Mouse (Mus musculus) CH12.LX (cell line): ENCODE results near the gene Gm26938. TPM values are rescaled to one million over a fixed set of nuclear protein-coding genes. Genes with fewer than 3 reads are reported as not detected.
A peak's percentile ranks its signal among the peaks of the same experiment; 100 is the strongest.

Source experiments
- DNase-seq: peaks from one replicate; pipeline ENCODE4 v3.0.0-alpha.2; 2013; ENCODE audit errors: extremely low read depth
- H3K27ac ChIP-seq: 2 replicates; pipeline ENCODE4 v1.5.1; 2012; ENCODE audit warnings: low read depth, mild to moderate bottlenecking, control low read depth, moderate library complexity; ENCODE audit not compliant: insufficient read depth
- H3K27me3 ChIP-seq: replicated peaks from 2 replicates; pipeline ENCODE3; 2012; ENCODE audit warnings: inconsistent platforms
- H3K36me3 ChIP-seq, 2 experiments: replicated peaks in 1 of 2; 2 replicates each; pipeline versions ENCODE3 to v1.6.1; 2012; ENCODE audit warnings: inconsistent platforms in 1 of 2, low read length in 1 of 2, mild to moderate bottlenecking in 1 of 2, mixed read lengths in 1 of 2, moderate library complexity in 1 of 2; ENCODE audit not compliant: control insufficient read depth in 1 of 2, insufficient read depth in 1 of 2
- H3K4me1 ChIP-seq, 2 experiments: 2 replicates each; pipeline ENCODE4 v1.6.1; 2012; ENCODE audit warnings: inconsistent platforms in 1 of 2, moderate library complexity in 1 of 2; ENCODE audit not compliant: insufficient read depth in 2 of 2, control insufficient read depth in 1 of 2
- H3K4me2 ChIP-seq: 2 replicates; pipeline ENCODE4 v1.6.1; 2012; ENCODE audit warnings: low read depth, mild to moderate bottlenecking, control low read depth; ENCODE audit not compliant: poor library complexity, insufficient read depth, severe bottlenecking
- H3K4me3 ChIP-seq, 3 experiments: fragments of 150-350 bp in 1 of 3; sonication (generic) in 1 of 3; replicated peaks in 1 of 3; 2 replicates each; pipeline versions ENCODE3 to v1.5.1; 2011 to 2012; ENCODE audit warnings: low read depth in 2 of 3, low read length in 2 of 3, mild to moderate bottlenecking in 2 of 3, moderate library complexity in 2 of 3, control low read depth in 1 of 3, improper control_type of control experiment in 1 of 3, inconsistent platforms in 1 of 3, mixed read lengths in 1 of 3; ENCODE audit not compliant: poor library complexity in 1 of 3
- H3K79me2 ChIP-seq: replicated peaks from 2 replicates; pipeline ENCODE4 v1.6.1; 2012; ENCODE audit warnings: mild to moderate bottlenecking, moderate library complexity; ENCODE audit not compliant: control insufficient read depth, poor library complexity, insufficient read depth, severe bottlenecking; ENCODE audit errors: extremely low read depth
- H3K9ac ChIP-seq: 2 replicates; pipeline ENCODE4 v1.6.1; 2012; ENCODE audit warnings: low read depth, mild to moderate bottlenecking, control low read depth, moderate library complexity; ENCODE audit not compliant: insufficient read depth
- H3K9me3 ChIP-seq: replicated peaks from 2 replicates; pipeline ENCODE3; 2012; ENCODE audit warnings: low read length, inconsistent platforms, mixed read lengths
- CHD1 ChIP-seq: IDR thresholded peaks from 2 replicates; pipeline ENCODE4 v1.6.1; 2012; ENCODE audit warnings: low read depth, low read length, improper control_type of control experiment, inconsistent platforms
- CHD2 ChIP-seq: IDR thresholded peaks from 2 replicates; pipeline ENCODE4 v1.6.1; 2011; ENCODE audit warnings: low read length, improper control_type of control experiment
- CTCF ChIP-seq, 2 experiments: IDR thresholded peaks in 1 of 2; conservative IDR thresholded peaks in 1 of 2; 2 replicates each; pipeline ENCODE4 v1.5.1; 2011 to 2012; ENCODE audit warnings: low read depth in 2 of 2, low read length in 2 of 2, improper control_type of control experiment in 1 of 2, inconsistent platforms in 1 of 2, mild to moderate bottlenecking in 1 of 2, moderate library complexity in 1 of 2
- GABPA ChIP-seq: IDR thresholded peaks from 2 replicates; pipeline ENCODE4 v1.6.1; 2012; ENCODE audit warnings: low read depth, low read length, improper control_type of control experiment, inconsistent platforms; ENCODE audit not compliant: insufficient replicate concordance
- MAFK ChIP-seq: IDR thresholded peaks from 2 replicates; pipeline ENCODE4 v1.6.1; 2011; ENCODE audit warnings: low read length, improper control_type of control experiment; ENCODE audit not compliant: insufficient replicate concordance
- MAX ChIP-seq: IDR thresholded peaks from 2 replicates; pipeline ENCODE4 v1.6.1; 2011; ENCODE audit warnings: low read length, improper control_type of control experiment
- MAZ ChIP-seq: IDR thresholded peaks from 2 replicates; pipeline ENCODE4 v1.6.1; 2012; ENCODE audit warnings: low read depth, mild to moderate bottlenecking, inconsistent platforms, low read length, improper control_type of control experiment, moderate library complexity
- POLR2A ChIP-seq: IDR thresholded peaks from 2 replicates; pipeline ENCODE4 v1.6.1; 2011; ENCODE audit warnings: low read depth, mild to moderate bottlenecking, improper control_type of control experiment, low read length
- POLR2AphosphoS2 ChIP-seq: IDR thresholded peaks from 2 replicates; pipeline ENCODE4 v1.6.1; 2011; ENCODE audit warnings: low read depth, low read length, improper control_type of control experiment
- SIN3A ChIP-seq: IDR thresholded peaks from 2 replicates; pipeline ENCODE4 v1.6.1; 2012; ENCODE audit warnings: low read length, improper control_type of control experiment, inconsistent platforms
- USF1 ChIP-seq: IDR thresholded peaks from 2 replicates; pipeline ENCODE4 v1.6.1; 2014; ENCODE audit warnings: low read depth, mild to moderate bottlenecking, inconsistent platforms, low read length, improper control_type of control experiment
- USF2 ChIP-seq: conservative IDR thresholded peaks from 2 replicates; pipeline ENCODE4 v1.6.1; 2011; ENCODE audit warnings: low read depth, low read length, improper control_type of control experiment
- ZC3H11A ChIP-seq: IDR thresholded peaks from 2 replicates; pipeline ENCODE4 v1.6.1; 2012; ENCODE audit warnings: low read depth, mild to moderate bottlenecking, inconsistent platforms, low read length, improper control_type of control experiment
- ZKSCAN1 ChIP-seq: IDR thresholded peaks from 2 replicates; pipeline ENCODE4 v1.6.1; 2012; ENCODE audit warnings: low read depth, inconsistent platforms, low read length, improper control_type of control experiment, borderline replicate concordance
- ZMIZ1 ChIP-seq: IDR thresholded peaks from 2 replicates; pipeline ENCODE4 v1.6.1; 2012; ENCODE audit warnings: low read depth, mild to moderate bottlenecking, inconsistent platforms, low read length, improper control_type of control experiment
- ZNF384 ChIP-seq: IDR thresholded peaks from 2 replicates; pipeline ENCODE4 v1.6.1; 2012; ENCODE audit warnings: low read depth, low read length, improper control_type of control experiment, inconsistent platforms
- dilution Hi-C: fragments of 300-500 bp; cut with MboI; formaldehyde crosslinking; loops from 2 replicates; pipeline ENCODE4 v1.14.3; 2020; ENCODE audit warnings: low sequenced_read_pairs; ENCODE audit not compliant: extremely low pct_unique_long_range_greater_than_20kb, extremely low pct_ligation_motif_present
- in situ Hi-C: fragments of 300-500 bp; cut with MboI; formaldehyde crosslinking; loops from 3 replicates; pipeline ENCODE4 v1.14.3; 2019; ENCODE audit warnings: low sequenced_read_pairs, low pct_ligation_motif_present, low pct_unique_long_range_greater_than_20kb, mixed read lengths
- polyA plus RNA-seq: library from polyadenylated mRNA; unstranded; fragments of >175 nt; gene quantifications from 2 replicates; pipeline ENCODE4 v1.2.1, GENCODE M21; 2012; ENCODE audit warnings: low read depth; ENCODE audit not compliant: insufficient read length
- total RNA-seq, 2 experiments: library from RNA; depleted of rRNA; stranded (reverse); fragments of 300-350 nt in 1 of 2; fragments of >200 nt in 1 of 2; gene quantifications; 2 replicates each; pipeline ENCODE4 v1.2.3; 2012 to 2014

Gene Gm26938
- total and polyA plus RNA-seq, 3 experiments = not detected

GRCm38 (mm10) chr5:139829384-139829783 is 3.2 kb upstream of the Gm26938 start:
- no peak overlapping the region for H3K4me2 ChIP-seq
- TF ChIP-seq MAZ (no peak), POLR2A (no peak), CHD2 (no peak), SIN3A (no peak), CHD1 (no peak), MAFK (no peak), POLR2AphosphoS2 (no peak), USF1 (no peak), ZMIZ1 (no peak), CTCF (conservative IDR thresholded peaks at IDR 0.05 in 1 of 2, IDR thresholded peaks at IDR 0.05 in 1 of 2; ENCODE audit: low read depth in 2 of 2, low read length in 2 of 2) (no peak), USF2 (no peak), ZC3H11A (no peak), GABPA (no peak), ZNF384 (no peak), ZKSCAN1 (no peak)
- H3K4me1 ChIP-seq = peaks cover 5 to 34% of the 10 kb centered on the region in 2 experiments; a peak in 3 of 4 replicates
- no peak for DNase-seq
- peaks cover 13% of the 10 kb centered on the region for H3K79me2 ChIP-seq
- no peak overlapping the region for H3K4me3 ChIP-seq
- in situ Hi-C loops = loop anchor here (25.0 kb wide), 1 partner anchor 458 kb away; no protein-coding TSS in a partner anchor
- H3K36me3 ChIP-seq = peaks cover 7 to 12% of the 10 kb centered on the region in 2 experiments
- dilution Hi-C loops = no loop called here
- peaks cover 2% of the 10 kb centered on the region for H3K9me3 ChIP-seq
- H3K27ac ChIP-seq = no peak overlapping the region
- H3K9ac ChIP-seq = no peak overlapping the region
- no peaks in the 10 kb centered on the region for H3K27me3 ChIP-seq

GRCm38 (mm10) chr5:139827593-139827992 is 1.4 kb upstream of the Gm26938 start:
- DNase-seq = peak; percentile 33
- Histone ChIP-seq H3K36me3 (peaks cover 19 to 28% of the 10 kb centered on the region in 2 experiments), H3K27ac (no peak overlapping the region), H3K79me2 (peaks cover 13% of the 10 kb centered on the region), H3K4me2 (no peak overlapping the region), H3K9ac (no peak overlapping the region), H3K27me3 (no peaks in the 10 kb centered on the region), H3K4me3 (no peak overlapping the region), H3K4me1 (peaks cover 5 to 35% of the 10 kb centered on the region in 2 experiments; a peak in 3 of 4 replicates), H3K9me3 (peaks cover 2% of the 10 kb centered on the region)
- dilution Hi-C loops (no loop called here), in situ Hi-C loops (loop anchor here (25.0 kb wide), 1 partner anchor 460 kb away; no protein-coding TSS in a partner anchor)
- TF ChIP-seq MAFK (no peak), CTCF (conservative IDR thresholded peaks at IDR 0.05 in 1 of 2, IDR thresholded peaks at IDR 0.05 in 1 of 2; ENCODE audit: low read depth in 2 of 2, low read length in 2 of 2) (peak; percentile 36 to 38; a peak in 3 of 4 replicates), USF2 (no peak), MAX (no peak)
